Mouse (Mus musculus) urinary bladder, adult 18-20 months (tissue): ENCODE measurements around the gene Mta3.
A peak's percentile ranks its signal among the peaks of the same experiment; 100 is the strongest.
"Not testable (repeated sequence)": the region's sequence is repeated elsewhere in the genome, so short reads cannot be mapped to it uniquely, and the experiment has no call there.

Source experiments
- DNase-seq, 2 experiments: peaks; one replicate each; pipeline ENCODE4 v3.0.0; 2022; ENCODE audit warnings: low spot score in 2 of 2, mixed read lengths in 2 of 2

Mta3 gene

DNA sequence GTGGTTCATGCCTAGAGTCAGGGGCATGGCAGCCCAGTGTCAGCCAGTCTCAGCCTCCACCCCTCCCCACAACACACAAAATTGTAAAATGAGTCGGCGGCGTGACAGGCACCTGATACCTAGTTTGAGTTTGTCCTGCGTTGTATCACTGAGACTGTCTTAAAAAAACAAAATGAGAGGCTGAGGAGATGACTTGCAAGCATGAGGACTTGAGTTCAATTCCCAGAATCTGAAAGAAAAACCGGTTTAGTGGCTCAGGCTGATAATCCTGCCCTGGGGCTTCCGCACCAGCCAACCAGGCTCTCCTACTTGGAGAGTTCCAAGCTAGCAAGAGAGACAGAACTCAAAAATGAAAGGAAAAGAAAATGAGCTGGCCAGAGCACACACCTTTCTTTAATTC is 2.9 kb downstream of the Mta3 start:
- no peak for DNase-seq

DNA sequence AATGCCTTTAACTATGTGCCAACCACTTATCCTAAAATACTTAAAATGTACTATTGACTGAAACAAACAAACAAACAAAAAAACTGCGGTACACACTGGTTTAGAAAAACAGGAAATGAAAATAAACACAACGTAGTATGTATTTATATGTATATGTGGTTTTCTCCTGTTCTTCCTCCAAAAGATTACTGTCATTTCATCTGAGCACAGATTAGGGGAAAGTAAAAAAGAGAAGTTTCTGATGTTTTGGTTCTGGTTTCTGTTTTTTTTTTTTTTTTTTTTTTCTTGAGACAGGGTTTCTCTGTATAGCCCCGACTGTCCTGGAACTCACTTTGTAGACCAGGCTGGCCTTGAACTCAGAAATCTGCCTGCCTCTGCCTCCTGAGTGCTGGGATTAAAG is 3.6 kb downstream of the Mta3 start:
- DNase-seq = not testable (repeated sequence)

DNA sequence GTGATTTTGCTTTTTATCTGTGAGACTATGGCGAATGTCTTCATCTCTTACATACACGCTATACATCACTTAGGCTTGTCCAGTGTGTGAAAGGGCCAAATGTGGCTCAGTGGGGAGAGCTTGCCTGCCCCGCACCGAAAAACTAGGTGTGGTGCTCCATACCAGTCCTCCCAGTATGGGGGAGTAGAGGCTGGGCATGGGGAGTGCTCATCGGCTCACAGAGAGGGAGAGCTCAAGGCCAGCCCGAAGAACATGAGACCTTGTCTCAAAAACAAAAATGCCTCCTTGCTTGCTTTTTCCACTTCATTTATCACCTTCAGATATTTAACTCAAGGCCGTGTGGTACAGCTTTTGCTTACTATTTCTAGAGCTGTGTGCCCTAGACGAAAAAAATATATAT is 4.7 kb downstream of the Mta3 start:
- DNase-seq = no peak

DNA sequence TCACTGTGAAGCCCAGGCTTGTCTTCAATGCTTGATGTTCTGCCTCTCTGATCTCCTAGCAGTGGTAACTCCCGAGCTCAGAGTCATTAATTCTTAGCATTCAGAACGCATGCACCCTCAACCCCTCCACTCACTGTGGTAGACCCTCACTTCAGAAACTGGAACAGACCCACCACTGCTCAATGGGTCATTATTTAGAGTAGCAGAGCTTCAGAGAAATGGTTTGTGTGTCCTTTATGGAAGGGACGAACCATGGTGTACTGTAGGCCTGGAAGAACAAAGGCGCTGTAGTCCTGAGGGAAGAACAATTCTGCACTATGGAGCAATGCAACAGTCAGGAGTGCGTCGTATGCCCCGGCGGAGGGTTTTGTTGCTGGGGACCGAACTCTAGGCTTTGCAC is 6.4 kb downstream of the Mta3 start:
- DNase-seq = no peak

DNA sequence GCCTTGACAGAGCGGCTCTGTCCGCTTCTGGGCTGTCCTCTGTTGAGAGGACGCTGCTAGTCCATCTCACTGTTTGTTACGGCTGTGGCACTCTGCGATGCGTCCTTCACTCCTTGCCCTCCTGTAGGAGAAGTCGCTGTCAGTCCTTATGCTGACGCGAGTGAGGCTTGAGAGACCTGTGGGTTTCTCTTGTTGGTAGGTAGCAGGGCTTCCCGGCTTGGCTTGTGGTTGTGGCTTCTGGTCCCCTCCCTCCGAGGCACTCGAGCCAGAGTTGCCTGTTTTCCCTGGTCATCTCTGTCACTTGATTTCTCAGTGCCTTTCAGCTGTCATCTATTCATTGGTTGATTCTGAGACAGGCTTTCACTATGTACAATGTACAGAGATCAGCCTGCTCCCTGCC is 14.5 kb downstream of the Mta3 start:
- DNase-seq = no peak

DNA sequence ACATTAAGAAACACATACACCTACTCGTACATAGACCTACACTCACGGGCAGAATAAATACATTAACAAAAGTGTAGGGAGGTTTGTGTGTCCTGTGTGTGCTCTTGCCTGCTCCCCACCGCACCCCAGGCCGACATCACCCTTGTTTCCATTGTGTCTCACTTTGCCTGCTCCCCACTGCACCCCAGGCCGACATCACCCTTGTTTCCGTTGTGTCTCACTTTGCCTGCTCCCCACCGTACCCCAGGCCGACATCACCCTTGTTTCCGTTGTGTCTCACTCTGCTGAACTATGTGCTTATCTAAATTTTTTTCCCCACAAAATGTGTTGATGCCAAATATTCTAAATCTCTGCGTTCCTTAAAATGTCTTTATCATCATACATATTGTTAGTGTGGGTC is 15.2 kb downstream of the Mta3 start:
- DNase-seq = no peak

DNA sequence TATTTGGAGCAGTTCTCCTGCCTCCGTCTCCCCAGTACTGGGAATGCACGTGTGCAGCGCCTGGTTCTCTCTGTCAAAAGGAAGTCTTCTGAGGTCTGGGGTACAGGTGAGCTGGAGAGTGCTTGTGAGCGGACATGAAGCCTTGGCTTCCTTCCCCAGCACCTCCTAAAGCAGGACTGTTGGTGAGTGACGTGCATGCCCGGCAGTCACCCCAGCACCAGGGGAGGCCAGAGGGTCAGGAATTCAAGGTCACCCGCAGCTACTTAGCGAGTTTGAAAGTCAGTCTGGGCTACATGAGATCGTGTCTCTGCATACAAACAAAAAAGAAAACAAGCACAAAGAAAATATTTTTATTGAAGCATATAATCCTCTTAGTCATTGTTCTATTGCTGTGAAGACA is 17.1 kb downstream of the Mta3 start:
- DNase-seq = no peak

DNA sequence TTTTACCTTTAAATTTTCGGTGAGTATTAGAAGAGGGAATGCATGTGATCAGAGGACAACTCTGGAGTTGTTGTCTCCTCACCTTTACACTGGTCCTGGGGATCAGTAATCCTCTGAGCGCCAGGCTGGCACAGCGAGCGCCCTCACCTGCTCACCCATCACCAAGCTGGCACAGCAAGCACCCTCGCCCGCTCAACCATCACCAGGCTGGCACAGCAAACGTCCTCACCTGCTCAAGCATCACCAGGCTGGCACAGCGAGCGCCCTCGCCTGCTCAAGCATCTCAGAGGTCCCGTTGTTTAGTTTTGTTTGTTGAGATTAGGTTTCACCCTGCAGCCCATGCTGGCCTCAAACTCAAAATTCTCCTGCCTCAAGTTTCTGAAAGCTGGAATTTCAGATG is 20.5 kb downstream of the Mta3 start:
- no peak for DNase-seq

DNA sequence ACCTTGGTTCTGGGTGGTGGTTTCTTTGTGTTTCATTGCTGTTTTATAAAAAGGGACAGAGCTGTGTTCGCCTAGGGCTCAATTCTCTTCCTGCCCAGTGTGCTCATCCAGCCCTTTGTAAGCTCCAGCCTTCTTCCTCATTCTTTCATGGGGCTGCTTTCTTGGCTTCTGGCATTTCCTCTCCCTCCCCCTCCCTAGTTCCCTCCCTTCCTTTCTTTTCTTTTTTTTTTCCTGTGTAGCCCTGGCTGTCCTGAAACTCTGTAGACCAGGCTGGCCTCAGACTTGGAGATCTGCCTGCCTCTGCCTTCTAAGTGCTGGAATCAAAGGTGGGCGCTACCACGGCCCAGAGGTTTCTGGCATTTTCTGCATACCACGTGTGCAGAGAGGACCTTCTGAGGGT is 21.7 kb downstream of the Mta3 start:
- no peak for DNase-seq

DNA sequence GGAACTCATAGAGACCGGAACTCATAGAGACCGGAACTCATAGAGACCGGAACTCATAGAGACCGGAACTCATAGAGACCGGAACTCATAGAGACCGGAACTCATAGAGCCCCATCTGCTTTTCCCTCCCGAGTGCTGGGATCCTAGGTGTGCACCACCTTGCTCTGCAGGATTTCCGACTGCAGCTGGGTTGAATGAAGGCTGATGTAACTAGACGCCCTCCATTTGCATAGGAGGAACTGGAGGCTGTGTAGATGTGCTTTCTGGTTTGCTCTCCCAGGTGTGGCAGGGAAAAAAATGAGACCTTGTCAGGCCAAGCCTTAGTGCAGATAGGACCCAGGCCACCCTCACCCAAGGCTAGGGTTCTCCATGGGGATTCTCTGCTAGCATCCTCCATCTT is 23.1 kb downstream of the Mta3 start:
- no peak for DNase-seq

DNA sequence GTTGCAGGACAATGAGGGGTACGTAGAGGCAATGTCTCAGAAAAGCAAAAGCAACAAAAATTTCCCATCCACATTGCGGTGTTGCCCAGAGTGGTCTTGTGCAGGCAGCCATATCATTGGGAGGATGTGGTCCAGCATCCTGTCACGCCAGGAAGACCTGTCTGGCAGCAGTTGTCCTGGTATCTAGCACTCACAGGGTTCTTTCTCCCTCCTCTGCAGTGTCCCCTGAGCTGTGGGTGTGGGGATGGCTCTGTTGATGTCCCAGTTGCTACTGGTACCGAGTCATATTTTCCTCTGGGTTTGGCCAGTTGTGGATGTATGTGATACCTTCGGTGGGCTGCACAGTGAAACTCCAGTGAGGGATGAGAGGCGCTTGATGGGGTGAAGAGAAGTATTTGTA is 24.2 kb downstream of the Mta3 start:
- no peak for DNase-seq

DNA sequence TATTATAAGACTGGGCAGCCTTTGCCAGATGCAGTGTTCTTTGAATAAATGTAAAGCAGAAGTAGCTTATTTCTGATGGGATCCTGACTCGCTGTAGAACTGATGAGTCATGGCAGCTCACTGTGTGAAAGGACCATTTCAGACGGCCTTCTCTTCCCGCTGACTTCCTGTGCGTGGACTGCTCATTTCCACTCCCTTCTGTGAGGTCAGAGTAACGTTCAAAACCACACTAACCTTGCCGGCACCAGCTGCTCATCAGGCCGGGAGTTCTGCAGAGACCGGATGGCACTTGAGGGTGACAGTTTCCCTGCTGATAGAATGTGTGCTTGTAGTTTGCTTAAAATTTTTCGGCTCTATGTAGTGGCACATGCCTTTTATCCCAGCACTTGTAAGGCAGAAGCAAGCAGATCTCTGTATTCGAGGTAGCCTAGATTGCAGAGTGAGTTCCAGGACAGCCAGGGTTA is 26.2 kb downstream of the Mta3 start:
- DNase-seq = peak; percentile 43 to 45

DNA sequence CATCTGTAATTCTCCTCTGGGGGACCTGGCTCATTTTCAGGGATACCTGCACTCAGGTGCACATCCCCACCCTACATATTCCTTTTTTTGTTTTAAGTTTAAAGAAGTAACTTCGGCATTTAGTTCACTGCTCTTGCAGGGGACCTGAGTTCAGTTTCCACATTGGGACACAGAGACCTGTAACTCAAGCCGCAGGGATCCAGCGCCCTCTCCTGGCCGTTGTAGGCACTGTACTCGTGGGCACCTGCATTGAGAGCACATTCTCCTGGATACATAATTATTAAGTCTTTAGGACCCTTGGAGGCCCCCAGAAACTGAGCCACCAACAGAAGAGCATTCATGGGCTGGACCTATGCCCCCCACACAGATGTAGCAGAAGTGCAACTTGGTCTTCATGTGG is 26.8 kb downstream of the Mta3 start:
- peak; percentile 31 to 45 for DNase-seq

DNA sequence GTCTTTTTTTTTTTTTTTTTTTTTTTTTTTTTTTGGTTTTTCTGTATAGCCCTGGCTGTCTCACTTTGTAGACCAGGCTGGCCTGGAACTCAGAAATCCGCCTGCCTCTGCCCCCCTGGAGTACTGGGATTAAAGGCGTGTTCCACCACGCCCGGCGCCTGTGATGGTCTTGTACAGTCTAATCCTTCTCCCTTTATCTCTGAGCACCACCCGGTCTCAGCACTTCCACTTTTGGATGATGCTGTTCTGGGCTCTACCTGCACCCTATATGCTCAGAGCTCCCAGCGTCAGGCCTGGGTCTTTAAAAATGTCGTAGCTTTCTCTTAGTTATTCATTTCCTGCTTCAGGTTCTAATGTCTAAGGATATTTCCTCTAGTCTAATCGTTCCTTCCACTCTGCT is 30.7 kb downstream of the Mta3 start:
- DNase-seq = no peak

DNA sequence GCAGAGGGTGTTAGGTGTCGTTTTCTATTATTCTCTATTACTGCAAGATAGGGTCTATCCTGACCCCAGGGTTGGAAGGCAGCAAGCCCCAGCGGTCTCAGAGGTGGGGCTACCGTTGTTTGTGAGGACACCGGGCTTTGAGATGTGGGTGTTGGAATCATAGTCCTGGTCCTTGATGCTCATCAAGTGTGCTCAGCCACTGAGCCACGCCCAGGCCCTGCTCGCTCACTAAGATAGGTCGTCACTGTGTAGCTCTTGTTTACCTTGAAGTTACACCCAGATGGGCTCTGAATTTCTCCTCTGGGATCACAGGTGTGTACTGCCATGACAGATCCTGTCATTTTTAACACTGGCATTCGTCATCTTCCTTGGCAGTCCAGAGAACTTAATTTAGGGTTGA is 31.8 kb downstream of the Mta3 start:
- DNase-seq = no peak

DNA sequence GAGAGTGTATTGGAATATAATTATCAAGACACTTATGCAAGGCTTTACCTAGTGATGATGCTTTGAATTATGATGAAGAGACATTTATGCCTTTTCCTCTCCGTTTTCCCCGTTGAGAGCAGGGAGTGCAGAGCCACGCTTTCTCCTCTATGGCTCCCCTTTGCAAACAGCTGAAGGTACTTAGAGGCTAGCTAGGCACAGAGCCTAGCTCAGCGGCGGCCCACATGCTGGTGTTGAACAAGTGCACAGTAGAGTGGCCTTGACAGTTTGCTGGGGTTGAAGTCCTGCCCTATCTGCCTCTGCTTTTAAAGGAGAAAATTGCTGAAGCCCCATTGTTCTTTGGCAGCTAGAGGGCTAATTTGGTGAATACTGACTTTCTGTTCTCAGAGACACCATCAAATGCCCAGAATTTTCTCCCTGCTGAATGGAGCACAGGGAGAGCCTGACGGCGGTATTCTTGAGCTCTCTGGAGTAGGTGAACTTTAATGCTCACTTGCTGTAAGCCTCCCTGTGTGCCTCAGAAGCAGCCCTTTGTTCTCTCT is 34.2 kb downstream of the Mta3 start:
- no peak for DNase-seq

DNA sequence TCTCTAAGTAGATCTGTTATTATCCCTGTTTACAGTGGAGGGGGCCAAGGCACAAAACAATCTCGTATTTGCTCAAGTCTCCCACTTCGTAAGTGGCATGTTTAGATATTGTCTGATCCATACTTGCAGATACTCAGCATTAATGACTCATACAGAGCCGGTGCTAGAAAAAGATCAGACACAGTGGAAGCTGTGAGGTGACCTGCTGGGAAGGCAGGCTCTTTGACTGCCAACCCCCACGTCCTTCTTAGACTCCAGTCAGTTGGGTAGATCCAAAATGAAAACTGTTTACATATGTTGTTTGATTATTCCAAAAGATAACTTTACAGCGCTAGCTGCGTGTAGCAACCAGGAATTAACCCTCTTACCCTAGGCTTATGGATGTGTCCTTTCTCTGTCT is 35.3 kb downstream of the Mta3 start:
- no peak for DNase-seq

DNA sequence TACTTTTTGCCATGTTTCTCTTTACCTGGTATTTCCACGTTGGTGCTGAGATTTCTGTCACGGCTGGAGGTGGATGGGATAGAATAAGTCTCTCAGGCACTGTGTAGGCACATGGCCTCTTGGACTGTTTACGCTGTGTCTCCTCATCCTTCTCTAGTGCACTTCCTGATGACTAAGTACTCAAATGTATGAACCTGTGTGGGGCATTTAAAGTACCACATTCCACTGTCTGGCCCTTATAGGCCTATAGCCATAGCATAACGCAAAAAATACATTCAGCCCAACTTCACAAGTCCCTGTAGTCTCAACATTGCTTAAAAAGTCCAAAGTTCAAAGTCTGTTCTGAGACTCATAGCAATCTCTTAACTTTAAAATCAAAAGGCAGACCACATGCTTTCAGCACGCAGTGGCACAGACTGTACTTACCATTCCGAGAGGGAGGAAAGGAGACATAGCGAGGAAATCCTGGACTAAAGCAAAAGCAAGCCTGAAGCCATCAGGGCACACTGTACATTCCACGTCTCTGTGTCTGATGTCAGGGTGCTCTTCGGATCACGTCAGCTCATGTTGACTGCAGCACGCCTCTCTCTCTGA is 38.4 kb downstream of the Mta3 start:
- no peak for DNase-seq

DNA sequence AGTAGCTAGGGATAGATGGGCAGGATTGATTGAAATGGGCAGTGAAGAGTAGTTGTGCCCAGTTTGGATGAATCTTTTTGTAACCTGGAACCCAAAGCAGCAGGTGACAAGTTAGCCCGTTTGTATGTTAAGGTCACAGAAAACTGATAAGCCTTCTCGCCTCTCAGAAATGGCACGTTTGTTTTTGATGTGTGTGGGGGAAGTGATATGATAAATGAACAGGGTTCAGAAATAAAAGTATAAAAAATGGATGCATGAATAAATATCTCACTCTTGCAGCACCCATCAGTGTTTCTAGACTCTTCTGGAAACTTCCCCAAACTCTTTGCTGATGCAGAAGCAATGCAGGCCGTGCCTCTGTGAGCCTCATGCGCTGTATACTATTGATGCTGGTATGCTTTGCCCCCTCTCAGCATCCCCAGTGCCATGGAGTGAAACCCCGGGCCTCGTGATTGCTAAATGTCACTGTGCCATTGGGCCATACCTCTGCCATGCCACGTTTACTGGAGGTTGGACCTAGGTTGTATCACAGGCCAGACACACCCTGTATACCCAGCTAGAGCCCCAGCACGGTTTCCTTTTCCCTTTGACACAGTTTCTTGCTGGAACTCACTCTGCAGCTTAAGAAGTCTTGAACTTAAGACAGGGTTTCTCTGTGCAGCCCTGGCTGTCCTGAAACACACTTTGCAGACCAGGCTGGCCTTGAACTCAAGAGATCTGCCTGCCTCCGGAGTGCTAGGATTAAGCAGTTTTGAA is 41.6 kb downstream of the Mta3 start:
- no peak for DNase-seq

DNA sequence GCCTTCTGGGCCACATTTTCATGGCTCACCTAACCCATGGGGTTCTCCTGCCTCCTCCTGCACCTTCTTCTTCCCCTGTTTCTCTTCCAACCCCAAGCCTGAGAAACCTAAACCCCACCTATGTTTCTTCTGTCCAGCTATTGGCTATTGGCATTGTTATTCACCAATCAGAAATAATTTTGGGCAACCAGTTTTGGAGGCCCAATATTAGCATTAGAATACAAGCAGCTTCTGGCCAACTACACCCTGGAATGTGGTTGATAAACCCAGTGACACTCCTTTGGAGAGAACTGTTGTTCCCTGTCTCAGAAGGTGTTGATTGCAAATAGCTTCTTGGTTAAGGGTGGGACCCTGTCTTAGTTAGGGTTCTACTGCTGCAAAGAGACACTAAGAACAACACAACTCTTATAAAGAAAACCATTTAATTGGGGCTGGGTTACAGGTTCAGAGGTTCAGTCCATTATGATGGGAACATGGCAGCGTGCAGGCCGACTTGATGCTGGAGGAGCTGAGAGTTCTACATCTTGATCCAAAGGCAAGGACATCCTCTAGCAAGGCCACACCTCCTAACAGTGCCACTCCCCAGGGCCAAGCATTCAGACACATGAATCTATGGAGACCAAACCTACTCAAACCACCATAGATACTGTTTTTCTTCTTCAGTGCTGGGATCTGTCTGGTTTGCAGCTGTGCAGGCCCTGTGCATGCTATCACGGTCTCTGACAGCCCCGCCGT is 44.4 kb downstream of the Mta3 start:
- no peak for DNase-seq

DNA sequence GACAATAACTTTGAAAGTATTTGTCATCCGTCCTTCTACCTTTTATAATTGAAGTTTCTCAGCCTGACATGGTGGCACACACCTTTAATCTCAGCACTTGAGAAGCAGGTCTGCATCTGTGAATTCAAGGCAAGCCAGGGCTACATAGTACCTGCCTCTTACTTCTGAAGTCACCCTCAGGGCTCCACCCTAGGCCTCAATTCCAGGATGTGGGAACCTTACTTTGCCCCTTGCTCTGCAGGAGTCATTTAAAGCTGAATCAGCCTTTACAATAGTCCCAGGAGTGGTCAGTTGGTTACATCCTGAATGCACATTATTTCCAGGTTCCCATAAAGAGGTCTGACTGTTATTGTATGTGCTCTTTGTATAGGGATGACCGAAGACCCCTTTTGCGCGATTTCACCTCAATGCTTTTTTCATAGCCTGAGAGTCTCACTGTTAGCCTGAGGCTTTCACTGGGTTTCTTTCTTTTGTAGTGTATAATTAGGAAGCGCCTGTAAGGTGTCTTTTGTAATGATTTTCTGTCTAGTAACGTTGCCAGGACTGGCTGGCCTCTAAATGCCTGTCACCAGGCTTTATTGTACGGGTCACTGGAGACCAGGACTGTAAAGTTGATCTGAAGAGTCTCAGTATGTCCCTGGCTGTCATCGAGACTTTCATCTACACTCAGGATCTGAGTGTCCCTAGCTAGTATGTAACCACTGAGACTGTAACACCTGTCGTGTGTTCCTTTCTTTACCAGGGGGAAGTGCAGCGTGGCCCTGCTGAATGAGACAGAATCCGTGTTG is 47.3 kb downstream of the Mta3 start:
- DNase-seq = no peak

DNA sequence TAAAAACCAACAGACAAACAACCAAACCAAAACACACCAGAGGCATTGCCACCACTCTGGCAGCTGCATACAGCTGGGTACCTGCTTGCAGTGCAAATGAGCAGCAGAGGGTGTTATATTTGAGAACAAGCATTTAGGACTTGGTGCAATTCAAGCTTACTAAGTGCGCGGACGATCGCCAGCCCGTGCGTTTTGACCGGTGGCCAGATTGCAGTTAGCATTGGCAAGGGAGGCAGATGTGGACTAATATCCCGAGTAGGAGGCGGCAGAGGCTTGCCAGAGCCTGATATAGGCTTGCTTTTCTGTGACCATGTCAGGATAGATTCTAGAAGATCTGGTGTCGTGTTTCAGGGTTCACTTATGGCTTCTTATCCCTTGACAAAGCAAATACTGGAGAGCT is 52.1 kb downstream of the Mta3 start:
- DNase-seq = no peak
